Mouse (Mus musculus): ENCODE results near the gene Kcnd2. TPM values are rescaled to one million over a fixed set of nuclear protein-coding genes. Genes with fewer than 3 reads are reported as not detected.
A peak's percentile ranks its signal among the peaks of the same experiment; 100 is the strongest.

Gene Kcnd2
- polyA plus RNA-seq, 1 experiment from 2014 or later = 0.22 TPM

GRCm38 (mm10) chr6:21590156-21590555, 374.9 kb downstream of the Kcnd2 start:
- no peak overlapping the region for H3K4me3 ChIP-seq (ENCODE audit: low read depth, low read length)
- H3K27ac ChIP-seq (ENCODE audit: low read depth) = no peak overlapping the region
- no peak for ATAC-seq (ENCODE audit: insufficient read depth)
- TF ChIP-seq CTCF (IDR thresholded peaks at IDR 0.05; ENCODE audit: low read depth) = no peak
- 83% methylated on average over 3 of the region's 3 CpGs for WGBS
- H3K27me3 ChIP-seq (ENCODE audit: insufficient read depth, low read length) = no peaks in the 10 kb centered on the region
- H3K9ac ChIP-seq = no peak overlapping the region
- H3K4me1 ChIP-seq (ENCODE audit: insufficient read depth) = no peaks in the 10 kb centered on the region
- H3K9me3 ChIP-seq (ENCODE audit: low read depth, low read length) = no peaks in the 10 kb centered on the region
- no peaks in the 10 kb centered on the region for H3K36me3 ChIP-seq (ENCODE audit: insufficient read depth)
- H3K4me2 ChIP-seq = no peak overlapping the region
- DNase-seq = no peak

GRCm38 (mm10) chr6:21597424-21597823, 382.1 kb downstream of the Kcnd2 start:
- TF ChIP-seq CTCF (IDR thresholded peaks at IDR 0.05; ENCODE audit: low read depth) = no peak
- WGBS = 48% methylated on average over 3 of the region's 3 CpGs
- Histone ChIP-seq H3K4me1 (ENCODE audit: insufficient read depth) (no peaks in the 10 kb centered on the region), H3K36me3 (ENCODE audit: insufficient read depth) (no peaks in the 10 kb centered on the region), H3K27me3 (ENCODE audit: insufficient read depth, low read length) (no peaks in the 10 kb centered on the region), H3K27ac (ENCODE audit: low read depth) (no peak overlapping the region), H3K9ac (no peak overlapping the region), H3K4me3 (ENCODE audit: low read depth, low read length) (no peak overlapping the region), H3K9me3 (ENCODE audit: low read depth, low read length) (no peaks in the 10 kb centered on the region), H3K4me2 (no peak overlapping the region)
- DNase-seq = no peak
- no peak for ATAC-seq (ENCODE audit: insufficient read depth)

GRCm38 (mm10) chr6:21609381-21610059, 394.2 kb downstream of the Kcnd2 start:
- Histone ChIP-seq H3K9me3 (ENCODE audit: low read depth, low read length) (no peaks in the 10 kb centered on the region), H3K27me3 (ENCODE audit: insufficient read depth, low read length) (no peaks in the 10 kb centered on the region), H3K4me3 (ENCODE audit: low read depth, low read length) (no peak overlapping the region), H3K4me2 (no peak overlapping the region), H3K9ac (no peak overlapping the region), H3K4me1 (ENCODE audit: insufficient read depth) (no peaks in the 10 kb centered on the region), H3K27ac (ENCODE audit: low read depth) (no peak overlapping the region), H3K36me3 (ENCODE audit: insufficient read depth) (no peaks in the 10 kb centered on the region)
- TF ChIP-seq CTCF (IDR thresholded peaks at IDR 0.05; ENCODE audit: low read depth) = no peak
- no peak for DNase-seq
- 65% methylated on average over 7 of the region's 7 CpGs for WGBS
- no peak for ATAC-seq (ENCODE audit: insufficient read depth)

DNA sequence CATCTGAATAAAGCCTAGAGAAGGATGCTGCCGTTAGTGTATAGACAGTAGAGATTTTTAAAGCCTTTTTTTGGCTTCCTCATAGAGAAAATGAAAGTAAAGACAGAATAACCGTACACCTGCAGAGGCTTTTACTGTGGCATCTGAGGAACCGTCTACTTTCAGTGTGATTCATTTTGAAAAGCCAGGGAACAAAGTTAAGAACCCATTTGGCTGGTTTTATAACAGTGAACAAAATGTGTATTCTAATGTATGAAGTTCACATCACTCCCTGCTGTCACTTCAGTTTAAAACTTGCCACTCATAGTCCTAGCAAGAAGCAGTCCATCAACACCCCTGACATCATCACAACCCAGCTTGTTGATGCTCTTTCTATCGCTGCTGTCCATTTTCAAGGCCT, 414.7 kb downstream of the Kcnd2 start:
- ATAC-seq (ENCODE audit: insufficient read depth) = no peak
- DNase-seq = no peak
- no peaks in the 10 kb centered on the region for H3K36me3 ChIP-seq (ENCODE audit: insufficient read depth)
- H3K27me3 ChIP-seq (ENCODE audit: insufficient read depth, low read length) = no peaks in the 10 kb centered on the region
- TF ChIP-seq CTCF (IDR thresholded peaks at IDR 0.05; ENCODE audit: low read depth) = no peak
- WGBS = 84% methylated on average over 4 of the region's 4 CpGs
- H3K4me3 ChIP-seq (ENCODE audit: low read depth, low read length) = no peak overlapping the region
- H3K4me2 ChIP-seq = no peak overlapping the region
- no peaks in the 10 kb centered on the region for H3K4me1 ChIP-seq (ENCODE audit: insufficient read depth)
- H3K9me3 ChIP-seq (ENCODE audit: low read depth, low read length) = no peaks in the 10 kb centered on the region
- H3K27ac ChIP-seq (ENCODE audit: low read depth) = no peak overlapping the region
- no peak overlapping the region for H3K9ac ChIP-seq

GRCm38 (mm10) chr6:21655681-21656080, 440.4 kb downstream of the Kcnd2 start:
- ATAC-seq (ENCODE audit: insufficient read depth) (peak; percentile 82; the same call in 1 of the 2 replicates), DNase-seq (peak; percentile 61)
- no peak overlapping the region for H3K4me3 ChIP-seq (ENCODE audit: low read depth, low read length)
- H3K27ac ChIP-seq (ENCODE audit: low read depth) = no peak overlapping the region
- no peaks in the 10 kb centered on the region for H3K4me1 ChIP-seq (ENCODE audit: insufficient read depth)
- H3K36me3 ChIP-seq (ENCODE audit: insufficient read depth) = no peaks in the 10 kb centered on the region
- H3K4me2 ChIP-seq = no peak overlapping the region
- no peaks in the 10 kb centered on the region for H3K9me3 ChIP-seq (ENCODE audit: low read depth, low read length)
- no peaks in the 10 kb centered on the region for H3K27me3 ChIP-seq (ENCODE audit: insufficient read depth, low read length)
- no peak overlapping the region for H3K9ac ChIP-seq
- TF ChIP-seq CTCF (IDR thresholded peaks at IDR 0.05; ENCODE audit: low read depth) = no peak

- Histone ChIP-seq H3K9me3 (ENCODE audit: low read depth, low read length) (no peaks in the 10 kb centered on the region), H3K4me1 (ENCODE audit: insufficient read depth) (no peaks in the 10 kb centered on the region), H3K36me3 (ENCODE audit: insufficient read depth) (no peaks in the 10 kb centered on the region), H3K9ac (no peak overlapping the region), H3K4me3 (ENCODE audit: low read depth, low read length) (no peak overlapping the region), H3K27me3 (ENCODE audit: insufficient read depth, low read length) (no peaks in the 10 kb centered on the region), H3K4me2 (no peak overlapping the region), H3K27ac (ENCODE audit: low read depth) (no peak overlapping the region)
- 75% methylated on average over 6 of the region's 6 CpGs for WGBS
- ATAC-seq (ENCODE audit: insufficient read depth) = no peak
- no peak for TF ChIP-seq CTCF (IDR thresholded peaks at IDR 0.05; ENCODE audit: low read depth)
- no peak for DNase-seq
Measured at GRCm38 (mm10) chr6:21664135-21664534, 448.8 kb downstream of the Kcnd2 start.

DNA sequence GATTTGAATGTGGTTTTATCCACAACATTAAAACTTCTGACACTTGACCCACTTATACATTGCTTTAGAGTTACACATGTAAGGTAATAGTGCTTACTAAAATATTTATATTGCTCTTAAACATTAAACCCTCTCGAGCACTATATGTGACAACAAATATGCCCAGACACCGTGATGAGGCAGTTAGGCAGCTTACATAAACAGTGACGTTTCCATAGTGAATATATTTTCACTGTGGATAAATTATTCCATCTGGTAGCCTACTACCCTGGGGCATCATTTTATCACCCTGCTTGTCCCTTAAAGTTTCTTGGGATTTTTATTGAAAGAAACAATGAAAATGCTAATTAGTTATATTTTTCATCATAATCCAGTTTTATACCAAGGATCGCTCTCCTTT, 449.3 kb downstream of the Kcnd2 start:
- no peaks in the 10 kb centered on the region for H3K36me3 ChIP-seq (ENCODE audit: insufficient read depth)
- H3K27ac ChIP-seq (ENCODE audit: low read depth) = no peak overlapping the region
- no peak overlapping the region for H3K4me3 ChIP-seq (ENCODE audit: low read depth, low read length)
- H3K4me2 ChIP-seq = no peak overlapping the region
- ATAC-seq (ENCODE audit: insufficient read depth) (no peak), DNase-seq (no peak)
- H3K9ac ChIP-seq = no peak overlapping the region
- TF ChIP-seq CTCF (IDR thresholded peaks at IDR 0.05; ENCODE audit: low read depth) = no peak
- H3K4me1 ChIP-seq (ENCODE audit: insufficient read depth) = no peaks in the 10 kb centered on the region
- 56% methylated on average over 4 of the region's 4 CpGs for WGBS
- H3K9me3 ChIP-seq (ENCODE audit: low read depth, low read length) = no peaks in the 10 kb centered on the region
- H3K27me3 ChIP-seq (ENCODE audit: insufficient read depth, low read length) = no peaks in the 10 kb centered on the region

Measured in lung, embryonic 14.5 days (tissue).